13 mouse cellular contexts compared by ENCODE assay signal in the genomic region with DNA sequence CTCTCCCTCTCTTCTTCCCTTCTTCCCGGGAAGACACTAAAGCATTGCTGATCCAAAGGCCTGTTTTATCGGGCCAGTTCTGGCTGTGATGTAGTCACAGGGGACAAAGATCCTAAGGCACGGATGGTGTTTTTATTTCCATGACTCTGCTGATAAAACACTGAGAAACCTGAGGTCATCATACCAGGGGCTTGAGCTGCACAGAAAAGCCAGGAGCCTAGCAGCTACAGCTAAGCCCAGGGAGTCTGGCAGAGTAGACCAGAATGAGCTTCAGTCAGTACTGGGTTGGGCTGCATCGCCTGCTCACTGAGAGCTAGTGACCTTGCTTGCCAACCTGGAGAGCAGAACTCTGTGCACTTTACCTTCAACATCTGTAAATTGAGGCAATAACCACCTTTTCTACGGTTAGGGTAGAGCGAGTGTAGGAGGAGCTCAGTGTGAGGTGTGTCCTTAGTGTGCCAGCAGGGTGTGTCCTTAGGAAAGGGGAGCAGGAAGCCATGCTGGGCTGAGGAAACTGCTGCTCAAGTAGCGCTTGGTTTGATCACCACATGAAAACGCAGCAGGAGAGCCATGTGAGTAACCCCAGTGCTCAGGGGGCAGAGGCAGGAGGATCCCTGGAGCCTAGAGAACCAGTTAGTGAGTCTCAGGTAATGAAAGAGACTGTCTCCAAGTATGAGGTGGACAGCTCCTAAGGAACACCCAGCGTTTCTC.
DNase-seq lines count a peak whose midpoint lies in the region; ATAC-seq and TF ChIP-seq lines count a peak whose summit lies in the region.
"Had no signal": no experiment of that assay in that cellular context is flagged by ENCODE, and none has a peak within 500 bp of the region (broad histone marks: within the 10 kb centered on the region; RNA-seq: fewer than 3 reads in every experiment).

No protein-coding gene starts in this region.

- TF ChIP-seq CTCF in kidney, postnatal 0 days (IDR thresholded peaks at IDR 0.05; ENCODE audit: low read depth): no peak
- TF ChIP-seq CTCF in stomach, postnatal 0 days (IDR thresholded peaks at IDR 0.05; ENCODE audit: low read depth): no peak; the same call in 1 of the 2 replicates

- H3K9ac ChIP-seq in kidney, postnatal 0 days (ENCODE audit: low read depth, low read length): no peak overlapping the region
- H3K9ac ChIP-seq in stomach, postnatal 0 days (ENCODE audit: low read length): no peak overlapping the region
- H3K9ac ChIP-seq: embryonic facial prominence, embryonic 12.5 days; liver, embryonic 13.5 days; neural tube, embryonic 13.5 days had no signal

- no peak for TF ChIP-seq EP300 in stomach, postnatal 0 days (optimal IDR thresholded peaks at IDR 0.05)

- no peaks in the 10 kb centered on the region for H3K36me3 ChIP-seq in kidney, postnatal 0 days (ENCODE audit: insufficient read depth, low read length)
- H3K36me3 ChIP-seq in stomach, postnatal 0 days (ENCODE audit: control insufficient read depth, insufficient read depth, low read length): no peaks in the 10 kb centered on the region
- H3K36me3 ChIP-seq: embryonic facial prominence, embryonic 12.5 days; liver, embryonic 13.5 days; neural tube, embryonic 13.5 days had no signal

- intact Hi-C loops in heart, postnatal 25 days (cut with DNase I): loop anchor here (5.0 kb wide), 1 partner anchor 54 kb away; no protein-coding TSS in a partner anchor

- peaks cover 8% of the 10 kb centered on the region; the same call in 1 of the 2 replicates for H3K4me1 ChIP-seq in kidney, postnatal 0 days (replicated peaks; ENCODE audit: insufficient read depth, low read length)
- H3K4me1 ChIP-seq in stomach, postnatal 0 days (replicated peaks; ENCODE audit: control insufficient read depth, insufficient read depth): 0 out of 2 replicates have a peak, but pooled peaks cover 6% of the 10 kb centered on the region

- no peak for ATAC-seq in kidney, postnatal 0 days (replicated peaks; ENCODE audit: low FRiP score, low read depth)
- peak; percentile 63 for ATAC-seq in stomach, postnatal 0 days (ENCODE audit: low FRiP score, low TSS enrichment)
- ATAC-seq: hindbrain, embryonic 16.5 days; lung, postnatal 0 days had no signal

- WGBS in kidney, postnatal 0 days: 77% methylated on average over 9 of the region's 9 CpGs
- WGBS in stomach, postnatal 0 days: 79% methylated on average over 9 of the region's 9 CpGs

- H3K4me3 ChIP-seq in kidney, postnatal 0 days (replicated peaks; ENCODE audit: low read depth, low read length): no peak overlapping the region
- no peak overlapping the region for H3K4me3 ChIP-seq in stomach, postnatal 0 days (ENCODE audit: low read depth, low read length)
- H3K4me3 ChIP-seq: embryonic facial prominence, embryonic 12.5 days; liver, embryonic 13.5 days; neural tube, embryonic 13.5 days had no signal

- no peaks in the 10 kb centered on the region for H3K9me3 ChIP-seq in kidney, postnatal 0 days (replicated peaks; ENCODE audit: low read length)
- H3K9me3 ChIP-seq in stomach, postnatal 0 days (ENCODE audit: control insufficient read depth, low read length): no peaks in the 10 kb centered on the region
- H3K9me3 ChIP-seq: embryonic facial prominence, embryonic 12.5 days; liver, embryonic 13.5 days; neural tube, embryonic 13.5 days had no signal

- no peaks in the 10 kb centered on the region for H3K27me3 ChIP-seq in kidney, postnatal 0 days (ENCODE audit: insufficient read depth, low read length)
- H3K27me3 ChIP-seq in stomach, postnatal 0 days (ENCODE audit: control insufficient read depth, insufficient read depth, low read length): no peaks in the 10 kb centered on the region
- H3K27me3 ChIP-seq: embryonic facial prominence, embryonic 12.5 days; liver, embryonic 13.5 days; neural tube, embryonic 13.5 days had no signal

- H3K27ac ChIP-seq in kidney, postnatal 0 days: 0 out of 2 replicates have a peak overlapping the region, but pooled peaks have one; percentile 19
- no peak overlapping the region for H3K27ac ChIP-seq in stomach, postnatal 0 days (replicated peaks)
- H3K27ac ChIP-seq: embryonic facial prominence, embryonic 12.5 days; liver, embryonic 13.5 days; neural tube, embryonic 13.5 days had no signal

- no peak overlapping the region for H3K4me2 ChIP-seq in kidney, postnatal 0 days (ENCODE audit: low read length)
- no peak overlapping the region for H3K4me2 ChIP-seq in stomach, postnatal 0 days (replicated peaks; ENCODE audit: low read depth)
- H3K4me2 ChIP-seq: embryonic facial prominence, embryonic 12.5 days; liver, embryonic 13.5 days; neural tube, embryonic 13.5 days had no signal

- DNase-seq in kidney, postnatal 0 days (ENCODE audit: low spot score): no peak
- DNase-seq in kidney, adult 11 months: no peak
- DNase-seq in heart, adult 9 months (ENCODE audit: low spot score in 2 of 2): peak; percentile 46 to 54
- peak; percentile 31 for DNase-seq in heart, postnatal 25 days (ENCODE audit: low spot score)
- no peak for DNase-seq in stomach, postnatal 0 days (ENCODE audit: low spot score)
- DNase-seq in cerebellum, adult 8-10 months: no peak
- no peak for DNase-seq in Muller cell, postnatal 12 days (ENCODE audit: inconsistent ontology term)
- no peak for DNase-seq in cerebellum, postnatal 14 days
- DNase-seq: liver, embryonic 13.5 days had no signal

Comparison
In these comparisons a context has a peak if more than half of its experiments do, and no peak if none do; other contexts are left out.
1. DNase-seq: peak in heart, adult 9 months (2 of 2) and heart, postnatal 25 days (single experiment); none in kidney, postnatal 0 days (single experiment), kidney, adult 11 months (single experiment), stomach, postnatal 0 days (single experiment), cerebellum, adult 8-10 months (single experiment), Muller cell, postnatal 12 days (single experiment) and cerebellum, postnatal 14 days (0 of 2).